Mouse (Mus musculus): ENCODE data around the gene Rnaseh1. TPM values are rescaled to one million over a fixed set of nuclear protein-coding genes. Genes with fewer than 3 reads are reported as not detected.

Gene Rnaseh1
- polyA plus RNA-seq (2014; fragmentation: Nextera tagmentation; extraction: Ambion mirVana) = 18.3 and 18.6 TPM in 2 replicates

GRCm38 (mm10) chr12:28649141-28650110 lies at the start of gene Rnaseh1:
Gene Rnaseh1 (plus strand): TSS chr12:28649602.
- Histone ChIP-seq H3K9me3 (ENCODE audit: control insufficient read depth, low read length) (no peaks in the 10 kb centered on the region), H3K4me2 (ENCODE audit: low read length) (peak within 1 kb of the TSS; percentile 70), H3K9ac (replicated peaks; ENCODE audit: low read length) (peak within 1 kb of the TSS; percentile 79), H3K4me3 (replicated peaks; ENCODE audit: low read depth, low read length) (peak within 1 kb of the TSS; percentile 78), H3K4me1 (ENCODE audit: control insufficient read depth, insufficient read depth, low read length) (peaks cover 6% of the 10 kb centered on the region), H3K36me3 (ENCODE audit: control insufficient read depth, insufficient read depth, low read length) (peaks cover 16% of the 10 kb centered on the region), H3K27ac (replicated peaks; ENCODE audit: low read depth, low read length) (peak within 1 kb of the TSS; percentile 86), H3K27me3 (ENCODE audit: control insufficient read depth, insufficient read depth, low read length) (no peaks in the 10 kb centered on the region)
- WGBS = 2% methylated on average over 52 of the region's 52 CpGs
- peak; percentile 94 for ATAC-seq (ENCODE audit: low FRiP score, low TSS enrichment)
- DNase-seq = peak; percentile 96

DNA sequence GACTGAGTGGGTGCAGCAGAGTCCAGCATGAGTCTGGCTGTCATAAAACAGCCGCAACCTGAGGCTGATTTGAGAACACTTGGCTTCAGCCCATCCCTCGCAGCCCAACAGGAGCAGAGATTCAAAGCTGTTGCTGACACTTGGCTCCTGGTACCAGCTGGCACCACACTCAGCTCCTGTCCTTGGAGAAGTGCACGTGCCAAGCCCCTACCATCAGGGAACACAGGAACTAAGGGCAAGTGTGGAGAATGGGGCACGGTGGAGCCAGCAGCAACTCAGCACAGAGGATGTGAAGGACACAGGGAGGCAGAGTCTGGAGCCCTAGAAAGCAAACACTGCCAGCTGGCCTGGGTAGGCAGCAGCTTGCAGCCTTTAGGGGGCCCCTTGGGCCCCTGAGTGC lies 47.1 kb upstream of the Rnaseh1 start:
- H3K9me3 ChIP-seq (ENCODE audit: control insufficient read depth, low read length) = no peaks in the 10 kb centered on the region
- DNase-seq = peak; percentile 37
- ATAC-seq (ENCODE audit: low FRiP score, low TSS enrichment) = no peak
- H3K27ac ChIP-seq (replicated peaks; ENCODE audit: low read depth, low read length) = no peak overlapping the region
- 27% methylated on average over 4 of the region's 4 CpGs for WGBS
- no peak overlapping the region for H3K9ac ChIP-seq (replicated peaks; ENCODE audit: low read length)
- no peaks in the 10 kb centered on the region for H3K36me3 ChIP-seq (ENCODE audit: control insufficient read depth, insufficient read depth, low read length)
- H3K4me1 ChIP-seq (ENCODE audit: control insufficient read depth, insufficient read depth, low read length) = peaks cover 12% of the 10 kb centered on the region
- no peaks in the 10 kb centered on the region for H3K27me3 ChIP-seq (ENCODE audit: control insufficient read depth, insufficient read depth, low read length)
- H3K4me3 ChIP-seq (replicated peaks; ENCODE audit: low read depth, low read length) = no peak overlapping the region
- H3K4me2 ChIP-seq (ENCODE audit: low read length) = no peak overlapping the region

DNA sequence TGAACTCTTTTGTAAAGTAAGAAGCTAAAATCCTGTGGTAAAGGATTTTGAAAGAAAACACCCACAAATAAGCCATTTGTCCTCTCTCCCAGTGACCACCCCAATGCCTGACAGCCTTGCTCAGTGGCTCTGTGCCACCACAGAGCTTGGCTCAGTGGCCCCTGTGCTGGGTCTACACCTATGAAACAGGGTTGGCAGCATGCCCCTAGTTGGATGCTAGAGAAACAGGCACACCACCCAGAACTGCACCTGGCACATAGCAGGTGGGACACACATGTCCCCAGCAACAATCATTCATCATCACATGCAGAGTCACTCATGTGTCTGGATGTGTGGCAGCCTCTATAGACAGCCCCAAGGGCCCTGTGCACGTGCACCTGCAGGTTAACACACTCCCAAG lies 45.9 kb upstream of the Rnaseh1 start:
- Histone ChIP-seq H3K4me1 (ENCODE audit: control insufficient read depth, insufficient read depth, low read length) (peaks cover 21% of the 10 kb centered on the region), H3K27me3 (ENCODE audit: control insufficient read depth, insufficient read depth, low read length) (no peaks in the 10 kb centered on the region), H3K4me2 (ENCODE audit: low read length) (no peak overlapping the region), H3K36me3 (ENCODE audit: control insufficient read depth, insufficient read depth, low read length) (no peaks in the 10 kb centered on the region), H3K4me3 (replicated peaks; ENCODE audit: low read depth, low read length) (no peak overlapping the region), H3K9me3 (ENCODE audit: control insufficient read depth, low read length) (no peaks in the 10 kb centered on the region), H3K9ac (replicated peaks; ENCODE audit: low read length) (no peak overlapping the region), H3K27ac (replicated peaks; ENCODE audit: low read depth, low read length) (no peak overlapping the region)
- ATAC-seq (ENCODE audit: low FRiP score, low TSS enrichment) = no peak
- no peak for DNase-seq
- 68% methylated on average over 1 of the region's 1 CpGs for WGBS

- H3K9me3 ChIP-seq (ENCODE audit: control insufficient read depth, low read length) = no peaks in the 10 kb centered on the region
- H3K4me1 ChIP-seq (ENCODE audit: control insufficient read depth, insufficient read depth, low read length) = peaks cover 17% of the 10 kb centered on the region
- no peaks in the 10 kb centered on the region for H3K36me3 ChIP-seq (ENCODE audit: control insufficient read depth, insufficient read depth, low read length)
- H3K27ac ChIP-seq (replicated peaks; ENCODE audit: low read depth, low read length) = peak overlapping the region; percentile 90
- H3K4me3 ChIP-seq (replicated peaks; ENCODE audit: low read depth, low read length) = peak overlapping the region; percentile 14; the same call in 1 of the 2 replicates
- H3K4me2 ChIP-seq (ENCODE audit: low read length) = peak overlapping the region; percentile 47
- WGBS = 26% methylated on average over 17 of the region's 17 CpGs
- ATAC-seq (ENCODE audit: low FRiP score, low TSS enrichment) (peak; percentile 82), DNase-seq (peak; percentile 73)
- H3K9ac ChIP-seq (replicated peaks; ENCODE audit: low read length) = peak overlapping the region; percentile 51
- no peaks in the 10 kb centered on the region for H3K27me3 ChIP-seq (ENCODE audit: control insufficient read depth, insufficient read depth, low read length)
These were observed 41.7 kb upstream of the Rnaseh1 start for GRCm38 (mm10) chr12:28607546-28608305.

- WGBS = 68% methylated on average over 6 of the region's 6 CpGs
- Histone ChIP-seq H3K4me2 (ENCODE audit: low read length) (no peak overlapping the region), H3K9me3 (ENCODE audit: control insufficient read depth, low read length) (no peaks in the 10 kb centered on the region), H3K9ac (replicated peaks; ENCODE audit: low read length) (no peak overlapping the region), H3K4me1 (ENCODE audit: control insufficient read depth, insufficient read depth, low read length) (peaks cover 13% of the 10 kb centered on the region), H3K4me3 (replicated peaks; ENCODE audit: low read depth, low read length) (no peak overlapping the region), H3K27ac (replicated peaks; ENCODE audit: low read depth, low read length) (no peak overlapping the region), H3K27me3 (ENCODE audit: control insufficient read depth, insufficient read depth, low read length) (no peaks in the 10 kb centered on the region), H3K36me3 (ENCODE audit: control insufficient read depth, insufficient read depth, low read length) (no peaks in the 10 kb centered on the region)
- no peak for DNase-seq
- ATAC-seq (ENCODE audit: low FRiP score, low TSS enrichment) = no peak
These were observed 37.0 kb upstream of the Rnaseh1 start for GRCm38 (mm10) chr12:28612391-28612790.

- 69% methylated on average over 7 of the region's 7 CpGs for WGBS
- Histone ChIP-seq H3K9me3 (ENCODE audit: control insufficient read depth, low read length) (no peaks in the 10 kb centered on the region), H3K4me2 (ENCODE audit: low read length) (no peak overlapping the region), H3K36me3 (ENCODE audit: control insufficient read depth, insufficient read depth, low read length) (no peaks in the 10 kb centered on the region), H3K27ac (replicated peaks; ENCODE audit: low read depth, low read length) (no peak overlapping the region), H3K9ac (replicated peaks; ENCODE audit: low read length) (no peak overlapping the region), H3K4me3 (replicated peaks; ENCODE audit: low read depth, low read length) (no peak overlapping the region), H3K4me1 (ENCODE audit: control insufficient read depth, insufficient read depth, low read length) (no peaks in the 10 kb centered on the region), H3K27me3 (ENCODE audit: control insufficient read depth, insufficient read depth, low read length) (no peaks in the 10 kb centered on the region)
- no peak for DNase-seq
- no peak for ATAC-seq (ENCODE audit: low FRiP score, low TSS enrichment)
These were observed 35.0 kb upstream of the Rnaseh1 start for GRCm38 (mm10) chr12:28614401-28614800.

GRCm38 (mm10) chr12:28617297-28617696 lies 32.1 kb upstream of the Rnaseh1 start:
- Histone ChIP-seq H3K4me2 (ENCODE audit: low read length) (no peak overlapping the region), H3K4me3 (replicated peaks; ENCODE audit: low read depth, low read length) (no peak overlapping the region), H3K36me3 (ENCODE audit: control insufficient read depth, insufficient read depth, low read length) (no peaks in the 10 kb centered on the region), H3K9me3 (ENCODE audit: control insufficient read depth, low read length) (no peaks in the 10 kb centered on the region), H3K27me3 (ENCODE audit: control insufficient read depth, insufficient read depth, low read length) (no peaks in the 10 kb centered on the region), H3K4me1 (ENCODE audit: control insufficient read depth, insufficient read depth, low read length) (no peaks in the 10 kb centered on the region; the same call in 1 of the 2 replicates), H3K27ac (replicated peaks; ENCODE audit: low read depth, low read length) (no peak overlapping the region), H3K9ac (replicated peaks; ENCODE audit: low read length) (no peak overlapping the region)
- 79% methylated on average over 4 of the region's 4 CpGs for WGBS
- no peak for ATAC-seq (ENCODE audit: low FRiP score, low TSS enrichment)
- no peak for DNase-seq

DNA sequence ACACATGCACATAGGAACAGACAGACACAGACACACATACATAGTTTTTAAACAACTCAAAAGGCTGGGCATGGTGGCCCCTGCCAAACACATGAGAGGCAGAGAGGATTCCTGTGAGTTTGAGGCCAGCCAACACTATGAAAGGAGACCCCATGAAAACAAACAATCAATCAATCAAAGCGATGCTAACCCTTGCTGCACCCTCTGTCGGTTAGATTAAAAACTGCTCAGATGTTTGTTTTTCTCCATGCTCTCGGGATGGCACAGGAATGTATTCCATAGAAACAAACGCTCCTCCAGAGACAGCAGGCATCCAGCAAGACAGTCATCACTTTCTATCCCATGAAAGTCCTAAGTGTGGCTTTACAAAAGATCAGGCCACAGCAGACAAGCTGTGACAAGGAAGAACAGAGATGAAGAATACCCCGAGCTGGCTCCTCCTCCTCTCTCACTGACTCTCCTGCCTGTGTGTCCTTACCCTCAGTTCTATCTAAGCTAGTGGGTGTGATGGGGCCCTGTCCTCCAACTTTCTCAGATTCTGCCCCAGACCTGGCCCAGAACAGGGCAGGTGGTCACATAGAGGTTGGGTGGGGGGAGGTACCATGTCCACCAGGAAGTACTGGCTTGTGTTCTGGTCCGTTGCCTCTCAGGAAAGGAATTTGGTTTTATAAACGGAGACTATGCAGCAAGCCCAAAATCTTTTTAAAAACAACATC lies 27.8 kb upstream of the Rnaseh1 start:
- no peaks in the 10 kb centered on the region; the same call in 1 of the 2 replicates for H3K4me1 ChIP-seq (ENCODE audit: control insufficient read depth, insufficient read depth, low read length)
- no peak for DNase-seq
- no peak overlapping the region for H3K4me3 ChIP-seq (replicated peaks; ENCODE audit: low read depth, low read length)
- no peaks in the 10 kb centered on the region for H3K27me3 ChIP-seq (ENCODE audit: control insufficient read depth, insufficient read depth, low read length)
- H3K36me3 ChIP-seq (ENCODE audit: control insufficient read depth, insufficient read depth, low read length) = no peaks in the 10 kb centered on the region
- H3K9ac ChIP-seq (replicated peaks; ENCODE audit: low read length) = no peak overlapping the region
- no peak for ATAC-seq (ENCODE audit: low FRiP score, low TSS enrichment)
- 31% methylated on average over 7 of the region's 7 CpGs for WGBS
- H3K4me2 ChIP-seq (ENCODE audit: low read length) = no peak overlapping the region
- no peak overlapping the region for H3K27ac ChIP-seq (replicated peaks; ENCODE audit: low read depth, low read length)
- H3K9me3 ChIP-seq (ENCODE audit: control insufficient read depth, low read length) = no peaks in the 10 kb centered on the region
